Mouse (Mus musculus): ENCODE data around the gene Reps1. TPM values are rescaled to one million over a fixed set of nuclear protein-coding genes. Genes with fewer than 3 reads are reported as not detected.

Gene Reps1
- polyA plus RNA-seq, 1 experiment from 2014 or later = 33.2 TPM

- no peak for ATAC-seq (replicated peaks; ENCODE audit: low FRiP score)
- 2% methylated on average over 8 of the region's 8 CpGs for WGBS
- Histone ChIP-seq H3K4me1 (replicated peaks; ENCODE audit: control insufficient read depth, insufficient read depth, low read length) (peaks cover 6% of the 10 kb centered on the region; the same call in 1 of the 2 replicates), H3K4me3 (ENCODE audit: low read depth, low read length) (peak overlapping the region; percentile 92), H3K36me3 (ENCODE audit: control insufficient read depth, insufficient read depth, low read length) (no peaks in the 10 kb centered on the region), H3K27ac (ENCODE audit: low read depth, low read length) (0 out of 2 replicates have a peak overlapping the region, but pooled peaks have one; percentile 85), H3K4me2 (ENCODE audit: low read depth, low read length, severe bottlenecking) (peak overlapping the region; percentile 75), H3K9ac (ENCODE audit: low read length) (peak overlapping the region; percentile 95), H3K9me3 (ENCODE audit: control insufficient read depth, low read length) (no peaks in the 10 kb centered on the region), H3K27me3 (ENCODE audit: control insufficient read depth, insufficient read depth, low read length) (no peaks in the 10 kb centered on the region)
- no peak for DNase-seq (ENCODE audit: low spot score)
These were observed 707 bp downstream of the Reps1 start for GRCm38 (mm10) chr10:18056391-18056745.

DNA sequence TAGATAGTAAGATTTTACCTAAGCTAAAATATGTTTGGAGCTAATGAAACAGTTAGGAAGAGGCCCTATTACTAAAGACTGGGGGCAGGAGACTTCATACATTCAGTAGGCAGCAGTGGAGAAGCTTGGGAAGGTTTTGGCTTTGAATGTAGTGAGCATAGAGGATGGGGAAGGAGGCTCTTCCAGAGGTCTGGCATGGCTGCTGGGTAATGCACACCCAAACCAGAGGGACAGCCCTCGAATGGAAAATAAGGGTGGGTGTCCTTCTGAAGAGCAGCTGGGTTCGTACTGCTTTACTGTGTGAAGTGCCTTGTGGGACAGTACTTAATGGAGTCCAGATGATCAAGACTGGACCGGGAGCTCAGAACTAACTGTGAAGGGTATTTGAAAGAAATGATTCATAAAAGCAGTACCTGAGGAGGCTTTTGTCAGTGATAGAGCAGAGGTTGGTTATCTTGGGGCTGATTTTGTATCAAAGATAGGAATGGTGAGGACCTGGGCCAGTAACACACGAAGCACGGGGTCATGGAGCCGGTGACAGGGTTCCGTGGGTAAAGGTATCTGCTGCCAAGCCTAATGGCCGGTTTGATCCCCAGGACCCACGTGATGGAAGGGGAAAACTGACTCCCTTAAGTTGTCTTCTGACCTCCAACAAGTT lies 3.1 kb downstream of the Reps1 start:
- ATAC-seq (replicated peaks; ENCODE audit: low FRiP score) (no peak), DNase-seq (ENCODE audit: low spot score) (no peak)
- no peak overlapping the region for H3K4me3 ChIP-seq (ENCODE audit: low read depth, low read length)
- no peak overlapping the region for H3K9ac ChIP-seq (ENCODE audit: low read length)
- no peak overlapping the region for H3K4me2 ChIP-seq (ENCODE audit: low read depth, low read length, severe bottlenecking)
- H3K36me3 ChIP-seq (ENCODE audit: control insufficient read depth, insufficient read depth, low read length) = no peaks in the 10 kb centered on the region
- peaks cover 6% of the 10 kb centered on the region; the same call in 1 of the 2 replicates for H3K4me1 ChIP-seq (replicated peaks; ENCODE audit: control insufficient read depth, insufficient read depth, low read length)
- no peaks in the 10 kb centered on the region for H3K27me3 ChIP-seq (ENCODE audit: control insufficient read depth, insufficient read depth, low read length)
- WGBS = 89% methylated on average over 9 of the region's 9 CpGs
- no peaks in the 10 kb centered on the region for H3K9me3 ChIP-seq (ENCODE audit: control insufficient read depth, low read length)
- no peak overlapping the region for H3K27ac ChIP-seq (ENCODE audit: low read depth, low read length)

- Histone ChIP-seq H3K9ac (ENCODE audit: low read length) (no peak overlapping the region), H3K4me1 (replicated peaks; ENCODE audit: control insufficient read depth, insufficient read depth, low read length) (peaks cover 6% of the 10 kb centered on the region; the same call in 1 of the 2 replicates), H3K4me2 (ENCODE audit: low read depth, low read length, severe bottlenecking) (no peak overlapping the region), H3K36me3 (ENCODE audit: control insufficient read depth, insufficient read depth, low read length) (no peaks in the 10 kb centered on the region), H3K9me3 (ENCODE audit: control insufficient read depth, low read length) (no peaks in the 10 kb centered on the region), H3K27ac (ENCODE audit: low read depth, low read length) (no peak overlapping the region), H3K4me3 (ENCODE audit: low read depth, low read length) (no peak overlapping the region), H3K27me3 (ENCODE audit: control insufficient read depth, insufficient read depth, low read length) (no peaks in the 10 kb centered on the region)
- no peak for DNase-seq (ENCODE audit: low spot score)
- 87% methylated on average over 13 of the region's 13 CpGs for WGBS
- ATAC-seq (replicated peaks; ENCODE audit: low FRiP score) = no peak
These were observed 4.1 kb downstream of the Reps1 start for GRCm38 (mm10) chr10:18059807-18060206.

- DNase-seq (ENCODE audit: low spot score) = no peak
- no peak for ATAC-seq (replicated peaks; ENCODE audit: low FRiP score)
- Histone ChIP-seq H3K36me3 (ENCODE audit: control insufficient read depth, insufficient read depth, low read length) (no peaks in the 10 kb centered on the region), H3K4me1 (replicated peaks; ENCODE audit: control insufficient read depth, insufficient read depth, low read length) (peaks cover 6% of the 10 kb centered on the region; the same call in 1 of the 2 replicates), H3K4me2 (ENCODE audit: low read depth, low read length, severe bottlenecking) (no peak overlapping the region), H3K9me3 (ENCODE audit: control insufficient read depth, low read length) (no peaks in the 10 kb centered on the region), H3K9ac (ENCODE audit: low read length) (no peak overlapping the region), H3K4me3 (ENCODE audit: low read depth, low read length) (no peak overlapping the region), H3K27me3 (ENCODE audit: control insufficient read depth, insufficient read depth, low read length) (no peaks in the 10 kb centered on the region), H3K27ac (ENCODE audit: low read depth, low read length) (no peak overlapping the region)
- WGBS = 92% methylated on average over 2 of the region's 2 CpGs
These were observed 5.1 kb downstream of the Reps1 start for GRCm38 (mm10) chr10:18060778-18061177.

GRCm38 (mm10) chr10:18061533-18061932 lies 5.9 kb downstream of the Reps1 start:
- no peak overlapping the region for H3K27ac ChIP-seq (ENCODE audit: low read depth, low read length)
- H3K9me3 ChIP-seq (ENCODE audit: control insufficient read depth, low read length) = no peaks in the 10 kb centered on the region
- no peaks in the 10 kb centered on the region for H3K36me3 ChIP-seq (ENCODE audit: control insufficient read depth, insufficient read depth, low read length)
- WGBS = 89% methylated on average over 4 of the region's 4 CpGs
- H3K4me1 ChIP-seq (replicated peaks; ENCODE audit: control insufficient read depth, insufficient read depth, low read length) = peaks cover 6% of the 10 kb centered on the region; the same call in 1 of the 2 replicates
- no peak for ATAC-seq (replicated peaks; ENCODE audit: low FRiP score)
- DNase-seq (ENCODE audit: low spot score) = no peak
- no peak overlapping the region for H3K9ac ChIP-seq (ENCODE audit: low read length)
- H3K27me3 ChIP-seq (ENCODE audit: control insufficient read depth, insufficient read depth, low read length) = no peaks in the 10 kb centered on the region
- no peak overlapping the region for H3K4me2 ChIP-seq (ENCODE audit: low read depth, low read length, severe bottlenecking)
- H3K4me3 ChIP-seq (ENCODE audit: low read depth, low read length) = no peak overlapping the region

DNA sequence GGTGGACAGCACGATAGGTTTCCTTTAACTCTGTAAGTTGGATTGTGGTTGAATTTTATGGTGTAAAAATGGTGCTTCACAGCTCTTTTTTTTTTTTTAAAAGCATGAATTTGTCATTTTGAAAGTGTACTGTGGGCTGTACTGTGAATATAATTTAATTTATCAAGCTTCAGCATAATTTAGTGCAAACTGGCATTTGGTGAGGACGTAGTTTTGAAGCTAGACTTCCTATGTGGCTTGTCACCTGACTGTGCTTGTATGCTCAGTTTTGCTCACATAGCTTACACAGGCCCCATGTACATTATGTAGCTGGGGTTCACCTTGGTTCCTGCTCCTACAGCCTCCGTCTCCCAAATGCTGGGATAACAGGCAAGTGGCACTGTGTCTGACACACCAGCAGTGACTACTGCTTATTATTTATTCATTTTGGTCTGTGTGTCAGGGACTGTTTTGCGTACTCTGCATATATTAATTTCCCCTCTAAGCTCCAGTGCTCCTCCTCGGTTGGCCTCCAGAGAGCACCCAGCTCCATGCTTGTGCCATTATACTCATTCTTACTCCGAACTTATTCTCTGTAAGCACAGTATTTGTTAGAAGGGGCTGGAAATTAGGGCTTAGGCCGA lies 9.1 kb downstream of the Reps1 start:
- Histone ChIP-seq H3K4me3 (ENCODE audit: low read depth, low read length) (no peak overlapping the region), H3K27ac (ENCODE audit: low read depth, low read length) (no peak overlapping the region), H3K4me2 (ENCODE audit: low read depth, low read length, severe bottlenecking) (no peak overlapping the region), H3K9me3 (ENCODE audit: control insufficient read depth, low read length) (no peaks in the 10 kb centered on the region), H3K36me3 (ENCODE audit: control insufficient read depth, insufficient read depth, low read length) (no peaks in the 10 kb centered on the region), H3K4me1 (replicated peaks; ENCODE audit: control insufficient read depth, insufficient read depth, low read length) (no peaks in the 10 kb centered on the region), H3K9ac (ENCODE audit: low read length) (no peak overlapping the region), H3K27me3 (ENCODE audit: control insufficient read depth, insufficient read depth, low read length) (no peaks in the 10 kb centered on the region)
- ATAC-seq (replicated peaks; ENCODE audit: low FRiP score) = no peak
- 88% methylated on average over 7 of the region's 7 CpGs for WGBS
- no peak for DNase-seq (ENCODE audit: low spot score)

DNA sequence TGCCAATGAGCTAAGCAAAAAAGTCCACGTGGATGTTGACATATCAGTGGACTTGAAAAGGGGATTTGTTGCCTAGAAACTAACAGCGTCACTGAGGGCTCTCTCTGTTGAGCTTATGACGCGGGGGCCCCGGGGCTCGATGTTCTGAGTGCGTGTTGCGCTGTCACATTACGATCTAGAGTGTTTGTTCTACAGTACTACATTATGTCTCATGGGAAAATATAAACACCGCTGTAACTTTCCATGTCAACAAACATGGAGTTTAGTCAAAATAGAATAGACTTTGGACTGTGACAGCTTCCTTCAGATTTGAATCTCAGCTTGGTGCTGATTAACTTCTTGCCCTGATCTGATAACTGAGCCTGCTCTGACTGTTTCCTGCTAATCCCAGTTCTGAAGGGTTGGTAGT lies 10.4 kb downstream of the Reps1 start:
- Histone ChIP-seq H3K4me3 (ENCODE audit: low read depth, low read length) (no peak overlapping the region), H3K4me2 (ENCODE audit: low read depth, low read length, severe bottlenecking) (no peak overlapping the region), H3K36me3 (ENCODE audit: control insufficient read depth, insufficient read depth, low read length) (no peaks in the 10 kb centered on the region), H3K4me1 (replicated peaks; ENCODE audit: control insufficient read depth, insufficient read depth, low read length) (no peaks in the 10 kb centered on the region), H3K27me3 (ENCODE audit: control insufficient read depth, insufficient read depth, low read length) (no peaks in the 10 kb centered on the region), H3K9ac (ENCODE audit: low read length) (no peak overlapping the region), H3K9me3 (ENCODE audit: control insufficient read depth, low read length) (no peaks in the 10 kb centered on the region), H3K27ac (ENCODE audit: low read depth, low read length) (no peak overlapping the region)
- ATAC-seq (replicated peaks; ENCODE audit: low FRiP score) (no peak), DNase-seq (ENCODE audit: low spot score) (no peak)
- WGBS = 81% methylated on average over 10 of the region's 10 CpGs

- no peak overlapping the region for H3K4me2 ChIP-seq (ENCODE audit: low read depth, low read length, severe bottlenecking)
- no peaks in the 10 kb centered on the region for H3K27me3 ChIP-seq (ENCODE audit: control insufficient read depth, insufficient read depth, low read length)
- no peaks in the 10 kb centered on the region for H3K36me3 ChIP-seq (ENCODE audit: control insufficient read depth, insufficient read depth, low read length)
- H3K4me1 ChIP-seq (replicated peaks; ENCODE audit: control insufficient read depth, insufficient read depth, low read length) = no peaks in the 10 kb centered on the region
- H3K9me3 ChIP-seq (ENCODE audit: control insufficient read depth, low read length) = no peaks in the 10 kb centered on the region
- ATAC-seq (replicated peaks; ENCODE audit: low FRiP score) = no peak
- no peak for DNase-seq (ENCODE audit: low spot score)
- no peak overlapping the region for H3K27ac ChIP-seq (ENCODE audit: low read depth, low read length)
- H3K9ac ChIP-seq (ENCODE audit: low read length) = no peak overlapping the region
- no peak overlapping the region for H3K4me3 ChIP-seq (ENCODE audit: low read depth, low read length)
- 80% methylated on average over 10 of the region's 10 CpGs for WGBS
These were observed 12.2 kb downstream of the Reps1 start for GRCm38 (mm10) chr10:18067761-18068446.
